Mouse (Mus musculus) adrenal gland, adult (tissue): Measurements from ENCODE around the gene Tmem206.
A peak's percentile ranks its signal among the peaks of the same experiment; 100 is the strongest.

Experiments used
- DNase-seq, 2 experiments: peaks; one replicate each; pipeline ENCODE4 v3.0.0; 2022 to 2023; ENCODE audit warnings: low spot score in 1 of 2; ENCODE audit not compliant: inconsistent age in 2 of 2

Gene Tmem206

GRCm38 (mm10) chr1:191325726-191326232, at the start of gene Tmem206:
Tmem206 (plus strand) TSS chr1:191325912.
- DNase-seq: peak; percentile 94 to 97

- no peak for DNase-seq
Observed at GRCm38 (mm10) chr1:191276181-191276580, 49.5 kb upstream of the Tmem206 start.

GRCm38 (mm10) chr1:191277549-191278059, 48.1 kb upstream of the Tmem206 start:
- DNase-seq: peak; percentile 38 to 84

- no peak for DNase-seq
Observed at GRCm38 (mm10) chr1:191278324-191278723, 47.4 kb upstream of the Tmem206 start.

- peak in 1 of 2 experiments; percentile 51 for DNase-seq
Observed at GRCm38 (mm10) chr1:191281171-191281570, 44.5 kb upstream of the Tmem206 start.

- no peak for DNase-seq
Observed at GRCm38 (mm10) chr1:191282319-191282718, 43.4 kb upstream of the Tmem206 start.

GRCm38 (mm10) chr1:191283110-191284040, 42.3 kb upstream of the Tmem206 start:
- no peak for DNase-seq

- DNase-seq: no peak
Observed at GRCm38 (mm10) chr1:191284502-191284901, 41.2 kb upstream of the Tmem206 start.

- DNase-seq: peak; percentile 60 to 87
Observed at GRCm38 (mm10) chr1:191288762-191289161, 37.0 kb upstream of the Tmem206 start.

GRCm38 (mm10) chr1:191292348-191292747, 33.4 kb upstream of the Tmem206 start:
- DNase-seq: peak; percentile 93 to 96

GRCm38 (mm10) chr1:191293051-191293450, 32.7 kb upstream of the Tmem206 start:
- no peak for DNase-seq

- DNase-seq: no peak
Observed at GRCm38 (mm10) chr1:191293996-191294795, 31.5 kb upstream of the Tmem206 start.

- DNase-seq: no peak
Observed at GRCm38 (mm10) chr1:191295784-191296183, 29.9 kb upstream of the Tmem206 start.

- peak; percentile 53 to 81 for DNase-seq
Observed at GRCm38 (mm10) chr1:191296445-191296844, 29.3 kb upstream of the Tmem206 start.

GRCm38 (mm10) chr1:191298304-191298703, 27.4 kb upstream of the Tmem206 start:
- no peak for DNase-seq

- peak; percentile 59 to 85 for DNase-seq
Observed at GRCm38 (mm10) chr1:191299215-191299942, 26.3 kb upstream of the Tmem206 start.

- no peak for DNase-seq
Observed at GRCm38 (mm10) chr1:191301903-191302302, 23.8 kb upstream of the Tmem206 start.

GRCm38 (mm10) chr1:191303736-191304135, 22.0 kb upstream of the Tmem206 start:
- DNase-seq: no peak

GRCm38 (mm10) chr1:191304216-191304615, 21.5 kb upstream of the Tmem206 start:
- no peak for DNase-seq

GRCm38 (mm10) chr1:191305610-191306009, 20.1 kb upstream of the Tmem206 start:
- peak in 1 of 2 experiments; percentile 37 for DNase-seq

- DNase-seq: no peak
Observed at GRCm38 (mm10) chr1:191306316-191306715, 19.4 kb upstream of the Tmem206 start.
